Mouse (Mus musculus): ENCODE results near the gene Spc24. TPM values are rescaled to one million over a fixed set of nuclear protein-coding genes. Genes with fewer than 3 reads are reported as not detected.
"Not testable (repeated sequence)": the region's sequence is repeated elsewhere in the genome, so short reads cannot be mapped to it uniquely, and the experiment has no call there.

Spc24 gene
- polyA plus RNA-seq, 1 experiment from 2014 or later, result 10.4 TPM

DNA sequence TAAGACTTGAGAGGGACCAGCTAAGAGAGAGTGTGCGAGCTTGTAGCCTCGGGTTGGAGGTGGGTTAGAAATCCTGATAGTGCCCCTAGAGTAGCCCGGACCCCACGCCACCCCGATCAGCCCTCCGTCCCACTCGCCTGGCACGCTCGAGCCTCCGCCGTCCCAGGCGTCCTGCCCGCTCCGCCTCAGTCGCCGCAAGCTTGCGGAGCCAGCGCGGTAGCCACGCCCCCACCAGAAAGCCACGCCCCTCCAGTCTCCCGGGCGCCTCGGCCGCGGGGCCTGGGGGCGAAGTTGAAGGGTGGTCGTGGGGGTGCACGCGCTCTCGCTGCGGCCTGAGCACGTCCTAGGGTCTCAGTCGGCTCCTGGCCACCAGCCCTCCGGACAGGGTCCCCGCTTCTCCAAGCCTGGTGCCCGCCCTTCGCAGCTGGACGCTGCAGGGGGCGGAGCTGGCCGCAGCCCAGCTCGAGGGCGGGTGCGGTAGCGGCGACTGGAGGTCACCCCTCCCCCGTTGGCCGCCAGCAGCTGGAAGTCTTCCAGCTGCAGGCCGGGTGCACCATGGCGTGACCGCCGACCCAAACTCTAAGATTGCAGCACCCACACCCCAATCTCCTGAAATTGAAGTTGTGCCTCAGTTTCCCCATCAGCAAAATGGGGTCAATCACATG is 38.4 kb upstream of the Spc24 start, which contains the start of gene Kank2:
Gene Kank2, minus strand, starts transcription at position 400 of the 665 bp plus-strand sequence.
- peaks cover 4% of the 10 kb centered on the region for H3K4me1 ChIP-seq (ENCODE audit: control insufficient read depth, insufficient read depth, low read length)
- peak; percentile 74 for ATAC-seq
- WGBS, result under 1% methylated on average over 51 of the region's 52 CpGs

DNA sequence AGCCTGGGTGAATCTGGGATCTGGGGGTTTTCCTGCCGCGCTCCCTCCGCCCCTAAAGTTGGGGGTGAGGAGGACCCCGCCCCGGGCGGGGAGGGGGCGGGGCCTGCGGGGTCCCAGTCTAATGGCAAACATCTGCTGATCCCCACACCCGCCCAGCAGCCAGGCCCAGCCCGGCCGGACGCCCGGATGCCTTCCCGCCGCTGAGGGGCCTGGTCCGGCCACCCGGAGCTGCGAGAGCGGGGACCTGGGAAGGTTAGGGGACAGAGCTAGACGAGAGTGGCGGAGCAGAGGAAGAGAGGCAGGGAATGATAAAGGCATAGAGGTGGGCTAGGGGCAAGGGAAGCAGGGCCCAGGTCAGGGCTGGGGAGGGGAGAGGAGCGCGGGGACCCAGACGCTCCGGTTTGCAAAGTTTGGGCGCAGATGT is 37.8 kb upstream of the Spc24 start:
- Histone ChIP-seq H3K27me3 (ENCODE audit: control insufficient read depth, insufficient read depth, low read depth, low read length) (0 out of 2 replicates have a peak, but pooled peaks cover 3% of the 10 kb centered on the region), H3K4me2 (ENCODE audit: low read length) (peak overlapping the region; percentile 88), H3K9ac (ENCODE audit: low read depth, low read length) (peak overlapping the region; percentile 69), H3K36me3 (ENCODE audit: control insufficient read depth, insufficient read depth, low read length) (no peaks in the 10 kb centered on the region), H3K27ac (ENCODE audit: low read length) (peak overlapping the region; percentile 53), H3K4me3 (ENCODE audit: low read depth, low read length) (peak overlapping the region; percentile 75), H3K4me1 (ENCODE audit: control insufficient read depth, insufficient read depth, low read length) (peaks cover 4% of the 10 kb centered on the region), H3K9me3 (replicated peaks; ENCODE audit: control insufficient read depth, low read length, poor library complexity, severe bottlenecking) (no peaks in the 10 kb centered on the region)
- peak; percentile 49 for ATAC-seq
- WGBS, result 0% methylated on average over 26 of the region's 26 CpGs

More for the DNA sequence above, 38.4 kb upstream of the Spc24 start, which contains the start of gene Kank2:
- Histone ChIP-seq H3K27me3 (ENCODE audit: control insufficient read depth, insufficient read depth, low read depth, low read length) (0 out of 2 replicates have a peak, but pooled peaks cover 3% of the 10 kb centered on the region), H3K27ac (ENCODE audit: low read length) (peak within 1 kb of the TSS; percentile 53), H3K4me3 (ENCODE audit: low read depth, low read length) (peak within 1 kb of the TSS; percentile 75), H3K4me2 (ENCODE audit: low read length) (peak within 1 kb of the TSS; percentile 88), H3K9ac (ENCODE audit: low read depth, low read length) (peak within 1 kb of the TSS; percentile 69), H3K9me3 (replicated peaks; ENCODE audit: control insufficient read depth, low read length, poor library complexity, severe bottlenecking) (no peaks in the 10 kb centered on the region), H3K36me3 (ENCODE audit: control insufficient read depth, insufficient read depth, low read length) (no peaks in the 10 kb centered on the region)

DNA sequence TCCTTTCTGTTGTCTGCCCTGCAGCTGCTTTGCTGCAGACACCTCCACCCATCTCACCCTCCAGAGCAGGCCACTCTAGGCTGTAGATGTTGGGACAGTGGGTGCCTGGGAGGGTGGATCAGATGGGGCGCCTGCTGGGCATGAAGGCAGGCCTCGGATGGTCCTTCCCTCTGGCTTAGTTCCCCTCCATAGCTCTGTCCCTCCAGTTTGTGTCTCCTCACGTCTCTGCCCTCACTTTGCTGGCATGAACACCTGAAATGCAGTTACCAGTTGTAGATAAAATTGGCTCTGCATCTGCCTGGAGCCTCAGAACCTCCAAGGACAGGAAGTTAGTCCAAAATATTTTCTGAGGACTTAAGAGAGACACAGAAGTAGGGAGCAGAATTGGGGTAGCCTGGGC is 36.8 kb upstream of the Spc24 start:
- no peaks in the 10 kb centered on the region for H3K9me3 ChIP-seq (replicated peaks; ENCODE audit: control insufficient read depth, low read length, poor library complexity, severe bottlenecking)
- no peak overlapping the region for H3K27ac ChIP-seq (ENCODE audit: low read length)
- 0 out of 2 replicates have a peak, but pooled peaks cover 3% of the 10 kb centered on the region for H3K27me3 ChIP-seq (ENCODE audit: control insufficient read depth, insufficient read depth, low read depth, low read length)
- peaks cover 4% of the 10 kb centered on the region for H3K4me1 ChIP-seq (ENCODE audit: control insufficient read depth, insufficient read depth, low read length)
- WGBS, result 80% methylated on average over 3 of the region's 3 CpGs
- H3K4me3 ChIP-seq (ENCODE audit: low read depth, low read length), result no peak overlapping the region
- H3K4me2 ChIP-seq (ENCODE audit: low read length), result no peak overlapping the region
- H3K36me3 ChIP-seq (ENCODE audit: control insufficient read depth, insufficient read depth, low read length), result no peaks in the 10 kb centered on the region
- ATAC-seq, result no peak
- H3K9ac ChIP-seq (ENCODE audit: low read depth, low read length), result no peak overlapping the region

DNA sequence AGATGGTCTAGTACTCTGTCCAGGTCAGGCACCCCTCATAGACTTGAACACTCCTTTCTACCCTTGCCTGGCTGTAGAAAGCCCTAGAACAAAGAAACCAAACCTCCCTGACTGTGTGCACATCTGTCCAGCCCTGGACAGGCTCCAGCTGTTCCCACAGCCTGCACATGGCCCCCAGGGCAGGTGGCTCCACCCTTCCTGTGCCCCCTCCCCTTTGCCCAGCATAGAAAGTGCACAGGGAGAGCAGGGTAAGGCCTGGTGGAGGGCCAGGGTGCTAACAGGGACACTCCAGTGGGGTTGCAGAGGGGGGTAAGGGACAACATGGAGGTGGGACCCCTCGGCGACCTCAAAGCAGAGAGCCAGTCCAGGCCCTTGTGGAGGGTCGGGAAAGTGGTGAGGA is 36.2 kb upstream of the Spc24 start:
- no peak for ATAC-seq
- H3K9ac ChIP-seq (ENCODE audit: low read depth, low read length), result no peak overlapping the region
- H3K9me3 ChIP-seq (replicated peaks; ENCODE audit: control insufficient read depth, low read length, poor library complexity, severe bottlenecking), result no peaks in the 10 kb centered on the region
- no peak overlapping the region for H3K4me3 ChIP-seq (ENCODE audit: low read depth, low read length)
- 74% methylated on average over 3 of the region's 3 CpGs for WGBS
- H3K36me3 ChIP-seq (ENCODE audit: control insufficient read depth, insufficient read depth, low read length), result no peaks in the 10 kb centered on the region
- H3K4me2 ChIP-seq (ENCODE audit: low read length), result no peak overlapping the region
- H3K4me1 ChIP-seq (ENCODE audit: control insufficient read depth, insufficient read depth, low read length), result peaks cover 4% of the 10 kb centered on the region
- H3K27ac ChIP-seq (ENCODE audit: low read length), result no peak overlapping the region
- 0 out of 2 replicates have a peak, but pooled peaks cover 3% of the 10 kb centered on the region for H3K27me3 ChIP-seq (ENCODE audit: control insufficient read depth, insufficient read depth, low read depth, low read length)

DNA sequence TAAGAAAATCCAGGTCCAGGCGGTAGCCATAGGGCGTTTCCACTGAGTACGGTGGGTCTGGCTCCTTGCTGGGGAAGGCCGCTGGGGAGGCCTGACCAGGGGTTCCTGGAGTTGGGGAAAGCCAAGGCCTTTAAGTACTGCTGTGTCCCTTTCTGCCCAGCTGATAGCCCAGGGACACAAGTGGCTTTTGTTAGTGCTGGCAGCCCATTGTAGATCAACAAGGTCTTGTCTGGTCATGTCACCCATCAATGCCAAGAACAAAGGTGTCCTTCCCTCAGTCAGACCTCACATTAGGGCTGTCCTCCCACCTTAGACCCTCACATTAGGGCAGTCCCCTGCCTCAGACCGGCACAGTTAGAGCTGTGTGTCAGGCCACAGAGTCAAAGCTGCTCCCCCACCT is 35.5 kb upstream of the Spc24 start:
- 0 out of 2 replicates have a peak, but pooled peaks cover 3% of the 10 kb centered on the region for H3K27me3 ChIP-seq (ENCODE audit: control insufficient read depth, insufficient read depth, low read depth, low read length)
- H3K4me2 ChIP-seq (ENCODE audit: low read length), result no peak overlapping the region
- 84% methylated on average over 5 of the region's 5 CpGs for WGBS
- no peaks in the 10 kb centered on the region for H3K9me3 ChIP-seq (replicated peaks; ENCODE audit: control insufficient read depth, low read length, poor library complexity, severe bottlenecking)
- no peak for ATAC-seq
- H3K9ac ChIP-seq (ENCODE audit: low read depth, low read length), result no peak overlapping the region
- peaks cover 4% of the 10 kb centered on the region for H3K4me1 ChIP-seq (ENCODE audit: control insufficient read depth, insufficient read depth, low read length)
- no peak overlapping the region for H3K4me3 ChIP-seq (ENCODE audit: low read depth, low read length)
- H3K36me3 ChIP-seq (ENCODE audit: control insufficient read depth, insufficient read depth, low read length), result no peaks in the 10 kb centered on the region
- H3K27ac ChIP-seq (ENCODE audit: low read length), result no peak overlapping the region

DNA sequence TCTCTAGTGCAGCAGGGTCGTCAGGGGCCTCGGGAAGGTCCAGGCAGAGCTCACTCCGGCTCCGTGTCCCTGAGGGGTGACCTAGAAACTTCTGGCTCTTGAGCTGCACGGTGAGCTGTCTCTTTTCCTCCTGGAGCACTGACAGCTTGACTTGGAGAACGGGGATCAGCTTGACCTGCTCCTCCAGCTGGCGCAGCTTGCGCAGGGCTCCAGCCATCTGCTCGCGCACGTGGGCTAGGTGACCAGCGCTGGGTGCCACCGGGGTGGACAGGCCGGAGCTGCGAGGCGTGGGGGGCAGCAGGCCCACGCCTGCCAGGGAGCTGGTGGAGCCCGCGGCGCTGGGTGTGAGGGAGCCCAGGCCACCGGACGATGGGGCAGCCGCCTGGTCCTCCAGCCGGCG is 34.8 kb upstream of the Spc24 start:
- no peaks in the 10 kb centered on the region for H3K36me3 ChIP-seq (ENCODE audit: control insufficient read depth, insufficient read depth, low read length)
- no peak overlapping the region for H3K4me2 ChIP-seq (ENCODE audit: low read length)
- H3K27ac ChIP-seq (ENCODE audit: low read length), result no peak overlapping the region
- no peaks in the 10 kb centered on the region for H3K9me3 ChIP-seq (replicated peaks; ENCODE audit: control insufficient read depth, low read length, poor library complexity, severe bottlenecking)
- WGBS, result 98% methylated on average over 21 of the region's 25 CpGs
- no peak for ATAC-seq
- H3K27me3 ChIP-seq (ENCODE audit: control insufficient read depth, insufficient read depth, low read depth, low read length), result 0 out of 2 replicates have a peak, but pooled peaks cover 3% of the 10 kb centered on the region
- peaks cover 4% of the 10 kb centered on the region for H3K4me1 ChIP-seq (ENCODE audit: control insufficient read depth, insufficient read depth, low read length)
- no peak overlapping the region for H3K9ac ChIP-seq (ENCODE audit: low read depth, low read length)
- no peak overlapping the region for H3K4me3 ChIP-seq (ENCODE audit: low read depth, low read length)

DNA sequence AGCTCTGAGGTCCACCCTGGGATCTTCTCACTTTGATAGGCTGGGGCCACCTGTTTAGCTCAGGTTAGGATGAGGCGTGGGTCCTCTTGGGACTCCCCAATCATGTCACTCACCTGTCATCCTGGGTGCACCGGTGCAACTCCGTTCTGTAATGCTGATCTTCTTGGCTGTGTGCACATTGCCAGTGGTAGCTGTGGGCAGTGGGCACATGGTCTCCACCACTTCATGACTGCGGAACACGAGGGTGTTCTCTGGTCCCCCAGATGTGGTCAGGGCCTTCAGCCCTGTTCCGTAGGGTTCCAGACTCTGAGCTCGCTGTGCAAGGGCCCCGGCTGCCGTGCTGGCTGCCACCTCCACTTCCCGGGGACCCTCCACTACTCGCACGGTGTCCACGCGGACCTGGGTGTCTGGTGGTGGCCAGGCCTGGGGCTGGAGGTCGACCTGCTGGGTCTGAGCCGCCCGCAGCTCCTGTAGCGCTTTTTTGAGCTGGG is 34.3 kb upstream of the Spc24 start:
- 96% methylated on average over 18 of the region's 18 CpGs for WGBS
- H3K36me3 ChIP-seq (ENCODE audit: control insufficient read depth, insufficient read depth, low read length), result no peaks in the 10 kb centered on the region
- no peak overlapping the region for H3K4me3 ChIP-seq (ENCODE audit: low read depth, low read length)
- H3K27me3 ChIP-seq (ENCODE audit: control insufficient read depth, insufficient read depth, low read depth, low read length), result 0 out of 2 replicates have a peak, but pooled peaks cover 3% of the 10 kb centered on the region
- H3K4me2 ChIP-seq (ENCODE audit: low read length), result no peak overlapping the region
- H3K9ac ChIP-seq (ENCODE audit: low read depth, low read length), result no peak overlapping the region
- ATAC-seq, result no peak
- no peaks in the 10 kb centered on the region for H3K9me3 ChIP-seq (replicated peaks; ENCODE audit: control insufficient read depth, low read length, poor library complexity, severe bottlenecking)
- no peak overlapping the region for H3K27ac ChIP-seq (ENCODE audit: low read length)
- peaks cover 4% of the 10 kb centered on the region for H3K4me1 ChIP-seq (ENCODE audit: control insufficient read depth, insufficient read depth, low read length)

DNA sequence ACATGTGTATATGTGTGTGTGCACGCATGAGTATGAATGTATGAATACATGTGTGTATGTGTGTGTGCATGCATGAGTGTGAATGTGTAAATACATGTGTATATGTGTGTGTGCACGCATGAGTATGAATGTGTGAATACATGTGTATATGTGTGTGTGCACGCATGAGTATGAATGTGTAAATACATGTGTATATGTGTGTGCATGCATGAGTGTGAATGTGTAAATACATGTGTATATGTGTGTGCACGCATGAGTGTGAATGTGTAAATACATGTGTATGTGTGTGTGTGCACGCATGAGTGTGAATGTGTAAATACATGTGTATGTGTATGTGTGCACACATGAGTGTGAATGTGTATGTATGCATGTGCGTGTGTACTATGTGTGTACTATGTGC is 33.4 kb upstream of the Spc24 start:
- not testable (repeated sequence) for H3K4me2 ChIP-seq (ENCODE audit: low read length); H3K9ac ChIP-seq (ENCODE audit: low read depth, low read length); H3K27ac ChIP-seq (ENCODE audit: low read length); H3K4me3 ChIP-seq (ENCODE audit: low read depth, low read length); H3K9me3 ChIP-seq (replicated peaks; ENCODE audit: control insufficient read depth, low read length, poor library complexity, severe bottlenecking); H3K27me3 ChIP-seq (ENCODE audit: control insufficient read depth, insufficient read depth, low read depth, low read length); ATAC-seq; H3K4me1 ChIP-seq (ENCODE audit: control insufficient read depth, insufficient read depth, low read length); H3K36me3 ChIP-seq (ENCODE audit: control insufficient read depth, insufficient read depth, low read length)
- WGBS, result 96% methylated on average over 6 of the region's 6 CpGs

DNA sequence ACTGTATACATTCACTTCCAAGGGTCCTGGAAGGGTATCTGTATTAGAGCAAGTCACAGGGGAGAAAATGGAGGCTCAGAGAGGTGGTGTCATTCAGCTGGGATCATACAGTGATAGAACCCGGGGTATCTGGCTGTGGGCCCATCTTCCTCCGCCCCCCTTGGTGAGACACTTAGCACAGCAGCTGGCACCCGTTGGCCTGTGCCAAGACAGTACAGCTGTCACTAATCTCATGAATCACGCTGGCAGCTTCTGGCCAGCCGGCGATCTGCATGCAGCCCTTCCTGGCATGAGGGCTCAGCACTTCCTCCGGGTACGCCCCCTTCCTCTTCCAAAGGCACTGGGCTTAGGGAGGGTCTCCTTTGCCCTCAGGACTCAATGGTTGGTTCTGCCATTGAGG is 32.5 kb upstream of the Spc24 start:
- no peaks in the 10 kb centered on the region for H3K9me3 ChIP-seq (replicated peaks; ENCODE audit: control insufficient read depth, low read length, poor library complexity, severe bottlenecking)
- H3K27ac ChIP-seq (ENCODE audit: low read length), result no peak overlapping the region
- ATAC-seq, result peak; percentile 59; the same call in 1 of the 2 replicates
- H3K9ac ChIP-seq (ENCODE audit: low read depth, low read length), result no peak overlapping the region
- no peak overlapping the region for H3K4me2 ChIP-seq (ENCODE audit: low read length)
- H3K4me3 ChIP-seq (ENCODE audit: low read depth, low read length), result no peak overlapping the region
- H3K36me3 ChIP-seq (ENCODE audit: control insufficient read depth, insufficient read depth, low read length), result no peaks in the 10 kb centered on the region
- H3K4me1 ChIP-seq (ENCODE audit: control insufficient read depth, insufficient read depth, low read length), result no peaks in the 10 kb centered on the region
- WGBS, result 66% methylated on average over 8 of the region's 8 CpGs
- H3K27me3 ChIP-seq (ENCODE audit: control insufficient read depth, insufficient read depth, low read depth, low read length), result no peaks in the 10 kb centered on the region

Measured in midbrain, embryonic 16.5 days (tissue).